Mouse (Mus musculus): ENCODE results near the gene Gprc5b.

The Gprc5b gene

GRCm38 (mm10) chr7:118995007-118995406, at the start of gene Gprc5b:
Gene Gprc5b (minus strand): TSS chr7:118995211.
- DNase-seq, result peak; percentile 86

- DNase-seq, result no peak
Measured at GRCm38 (mm10) chr7:119041502-119041901, 46.5 kb upstream of the Gprc5b start.

GRCm38 (mm10) chr7:119037581-119037980, 42.6 kb upstream of the Gprc5b start:
- no peak for DNase-seq

- DNase-seq, result no peak
Measured at GRCm38 (mm10) chr7:119034243-119034961, 39.4 kb upstream of the Gprc5b start.

GRCm38 (mm10) chr7:119023394-119023921, 28.4 kb upstream of the Gprc5b start:
- peak; percentile 60 for DNase-seq

- peak; percentile 44 for DNase-seq
Measured at GRCm38 (mm10) chr7:119022238-119023156, 27.5 kb upstream of the Gprc5b start.

- peak; percentile 51 for DNase-seq
Measured at GRCm38 (mm10) chr7:119019537-119019936, 24.5 kb upstream of the Gprc5b start.

GRCm38 (mm10) chr7:119015736-119016135, 20.7 kb upstream of the Gprc5b start:
- DNase-seq, result no peak

- peak; percentile 51 for DNase-seq
Measured at GRCm38 (mm10) chr7:119010854-119011529, 16.0 kb upstream of the Gprc5b start.

- no peak for DNase-seq
Measured at GRCm38 (mm10) chr7:119002501-119002900, 7.5 kb upstream of the Gprc5b start.

- DNase-seq, result no peak
Measured at GRCm38 (mm10) chr7:119001965-119002364, 7.0 kb upstream of the Gprc5b start.

- no peak for DNase-seq
Measured at GRCm38 (mm10) chr7:118999857-119000256, 4.8 kb upstream of the Gprc5b start.

GRCm38 (mm10) chr7:118996137-118996837, 1.3 kb upstream of the Gprc5b start:
- DNase-seq, result peak; percentile 64

GRCm38 (mm10) chr7:118995671-118996070, 660 bp upstream of the Gprc5b start:
- no peak for DNase-seq

GRCm38 (mm10) chr7:118994231-118994842, 674 bp downstream of the Gprc5b start:
- DNase-seq, result no peak

GRCm38 (mm10) chr7:118993597-118994230, 1.3 kb downstream of the Gprc5b start:
- DNase-seq, result no peak

- DNase-seq, result no peak
Measured at GRCm38 (mm10) chr7:118992623-118993405, 2.2 kb downstream of the Gprc5b start.

- DNase-seq, result no peak
Measured at GRCm38 (mm10) chr7:118992080-118992560, 2.9 kb downstream of the Gprc5b start.

- no peak for DNase-seq
Measured at GRCm38 (mm10) chr7:118991341-118991884, 3.6 kb downstream of the Gprc5b start.

GRCm38 (mm10) chr7:118990282-118990681, 4.7 kb downstream of the Gprc5b start:
- no peak for DNase-seq
